Mouse (Mus musculus): Measurements from ENCODE around the gene Anxa9. TPM values are rescaled to one million over a fixed set of nuclear protein-coding genes. Genes with fewer than 3 reads are reported as not detected.

Gene Anxa9
- polyA plus RNA-seq, 1 experiment, result 7.6 TPM

DNA sequence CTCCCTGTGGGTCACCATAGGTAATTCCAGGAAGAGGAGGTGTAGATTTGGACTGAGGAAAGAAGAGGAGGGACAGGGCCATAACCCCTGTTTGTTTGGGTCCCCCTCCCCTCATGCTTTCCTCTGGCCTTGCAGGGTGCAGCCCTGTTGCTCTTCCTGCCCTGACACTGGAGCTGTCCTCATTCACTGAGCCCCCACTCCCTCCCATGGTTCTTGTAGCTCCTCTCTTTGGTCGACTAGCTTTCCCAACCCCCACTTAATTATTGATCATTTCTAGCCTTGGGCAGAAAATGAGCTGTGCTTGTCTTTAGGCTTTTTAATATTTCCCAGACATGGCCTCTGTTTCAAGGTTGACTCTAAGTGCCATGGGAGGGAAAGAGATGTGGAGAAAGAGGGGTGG, 22.9 kb downstream of the Anxa9 start:
- no peak for DNase-seq (ENCODE audit: low spot score)

DNA sequence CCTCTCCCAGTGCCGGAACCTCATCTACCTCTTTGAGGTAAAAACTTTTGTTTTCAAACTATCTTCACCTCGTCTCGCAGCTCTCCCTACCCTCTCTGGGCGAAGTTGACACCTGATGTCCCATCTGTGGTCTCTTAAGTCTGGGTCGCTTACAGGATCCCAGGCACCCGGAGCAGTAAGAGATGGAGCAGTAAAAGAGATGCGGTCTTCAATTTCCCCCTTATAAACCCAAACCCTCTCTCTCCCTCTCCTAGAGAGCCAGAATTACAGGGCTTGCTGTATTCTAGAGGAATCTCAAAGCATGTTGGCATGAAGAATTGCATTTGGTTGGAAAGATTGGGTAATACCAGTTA, 23.4 kb downstream of the Anxa9 start:
- no peak for DNase-seq (ENCODE audit: low spot score)

DNA sequence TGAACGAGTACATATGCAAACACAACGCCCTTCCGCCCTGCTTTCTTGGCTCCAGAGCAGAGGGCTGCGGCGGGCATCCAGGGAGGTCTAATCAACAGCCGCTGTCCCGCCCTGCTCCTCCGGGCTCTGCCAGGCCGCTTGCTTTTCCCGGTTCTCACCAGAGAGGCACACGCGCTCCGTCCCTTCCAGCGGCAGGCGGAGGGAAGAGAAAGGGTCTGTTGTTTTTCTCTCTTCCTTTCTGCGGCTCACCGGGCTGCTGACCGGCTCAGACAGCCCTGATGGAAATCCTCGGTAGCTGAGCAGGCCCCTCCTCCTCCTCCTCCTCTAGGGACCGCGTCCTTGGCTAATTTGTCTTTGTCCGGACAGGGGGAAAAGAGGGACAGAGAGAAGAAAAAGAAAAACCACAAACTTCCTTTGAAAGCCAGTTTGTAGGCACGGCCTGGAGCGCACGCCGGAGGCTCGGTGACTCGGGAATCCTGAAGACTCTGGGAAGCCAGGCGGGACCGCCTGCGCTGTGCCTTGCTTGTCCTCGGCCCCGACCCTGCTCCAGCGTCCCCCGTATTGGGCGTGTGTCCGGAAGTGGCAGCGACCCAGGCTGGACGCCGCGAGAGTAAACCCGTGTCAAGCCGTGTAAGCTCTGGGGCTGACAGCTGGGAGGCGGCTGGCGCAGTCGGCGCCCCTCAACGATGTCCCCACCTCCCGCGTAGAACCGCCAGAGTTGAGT, 23.9 kb downstream of the Anxa9 start:
- peak; percentile 74 for DNase-seq (ENCODE audit: low spot score)

DNA sequence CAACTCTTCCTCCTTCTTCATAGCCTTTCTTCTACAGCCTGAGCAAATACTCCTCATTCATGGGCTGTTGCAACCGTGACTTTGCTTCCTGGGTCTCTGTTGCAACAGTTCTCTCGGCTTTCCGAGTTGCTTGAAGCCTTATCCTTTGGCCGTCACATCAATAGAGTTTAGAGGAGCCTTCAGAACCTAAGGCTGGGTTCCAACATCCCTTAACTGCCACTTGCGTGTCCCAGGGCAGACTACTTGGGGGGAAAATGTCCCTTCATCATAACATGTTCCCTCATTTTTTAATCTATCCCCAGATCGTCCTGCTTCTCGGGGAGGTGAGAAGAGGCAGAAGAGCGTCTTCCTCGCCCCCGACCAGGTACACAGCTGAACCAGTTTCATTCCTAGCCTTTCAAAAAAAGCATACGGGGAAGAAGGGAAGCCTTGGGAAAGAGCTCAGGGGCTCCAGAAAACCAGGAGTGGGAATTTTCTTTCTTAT, 24.6 kb downstream of the Anxa9 start:
- DNase-seq (ENCODE audit: low spot score), result no peak

DNA sequence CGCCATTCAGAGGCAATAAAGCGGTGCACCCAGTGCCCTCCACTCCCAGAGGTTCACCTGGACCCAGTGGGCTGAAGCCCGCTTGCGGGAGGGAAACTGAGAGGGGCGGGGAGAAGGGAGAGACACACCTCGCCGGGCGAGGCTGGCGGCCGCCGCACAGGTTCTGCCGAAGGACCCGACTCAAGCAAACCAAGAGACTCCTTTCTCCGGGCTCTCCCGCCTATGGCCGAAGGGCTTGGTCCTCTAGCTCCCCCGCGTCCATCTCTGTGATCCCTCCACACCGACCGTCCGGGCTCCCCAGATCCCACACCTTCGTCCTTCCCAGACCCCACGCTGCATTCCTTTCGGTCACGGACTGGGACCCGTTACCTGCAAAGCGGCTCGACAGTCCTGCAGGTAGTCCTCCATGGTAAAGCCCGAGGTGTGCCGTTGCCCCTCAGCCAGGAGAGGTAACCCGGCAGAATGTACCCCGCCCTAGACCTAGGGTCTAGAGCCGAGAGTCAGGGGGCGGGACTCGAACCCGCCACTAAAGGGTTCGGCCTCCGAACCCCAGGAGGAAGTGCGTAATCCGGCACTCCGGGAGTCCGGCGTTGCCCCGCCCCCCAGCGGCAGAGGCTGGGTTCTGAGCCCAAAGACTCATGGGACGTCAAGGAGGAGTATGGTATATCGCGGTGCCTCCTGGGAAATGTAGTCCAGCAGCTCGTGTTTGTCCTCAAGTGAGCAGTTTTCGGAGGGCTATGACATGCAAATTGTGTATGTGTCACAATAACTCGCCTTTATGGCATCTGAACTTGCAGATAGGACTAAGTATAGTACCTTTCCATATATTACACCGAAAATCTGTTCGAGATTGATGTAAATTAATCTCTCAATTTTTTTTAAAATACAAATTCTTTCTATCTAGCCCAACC, 25.5 kb downstream of the Anxa9 start, which contains the start of the genes Mindy1 and Prune1:
Mindy1 (plus strand) TSS at position 130 of the 911 bp plus-strand sequence.
Prune1 (minus strand) TSS at position 861 of the 911 bp plus-strand sequence.
- DNase-seq (ENCODE audit: low spot score), result peak; percentile 91

DNA sequence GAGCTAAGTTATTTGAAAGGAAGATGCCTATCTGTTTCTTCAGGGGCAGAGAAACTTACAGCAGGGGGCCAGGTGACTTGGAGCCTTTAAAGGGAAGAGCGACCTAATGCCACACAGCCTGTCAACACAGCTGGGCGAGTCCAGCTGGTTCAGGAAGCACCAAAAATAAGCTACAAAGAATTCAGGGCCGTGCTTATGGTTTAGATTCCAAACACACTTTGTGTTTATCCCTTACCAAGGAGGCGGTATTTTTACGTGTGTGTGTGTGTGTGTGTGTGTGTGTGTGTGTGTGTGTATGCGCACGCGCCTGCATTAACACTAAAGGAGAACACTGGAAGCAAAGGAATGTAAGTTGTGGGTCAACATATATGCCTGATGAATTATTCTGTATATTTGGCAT, 26.2 kb downstream of the Anxa9 start:
- DNase-seq (ENCODE audit: low spot score), result no peak

DNA sequence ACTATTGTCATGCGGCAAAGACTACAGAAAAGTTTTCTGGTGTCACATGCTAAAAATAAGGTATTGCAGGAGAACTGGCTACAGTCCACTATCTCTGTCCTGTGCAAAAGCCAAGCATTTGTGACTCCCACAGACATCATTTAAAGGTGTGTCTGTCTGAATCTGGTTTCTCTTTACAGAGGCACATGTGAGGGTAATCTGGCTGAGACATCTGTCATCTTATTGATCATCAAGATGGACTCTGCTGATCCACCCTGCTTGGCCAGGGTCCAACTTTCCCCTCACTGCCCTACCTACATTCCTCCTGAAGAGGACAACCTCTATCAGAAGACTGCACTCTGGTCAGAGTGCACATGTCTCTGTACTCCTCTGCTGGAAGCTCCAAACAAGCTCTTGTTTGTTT, 29.8 kb downstream of the Anxa9 start:
- no peak for DNase-seq (ENCODE audit: low spot score)

DNA sequence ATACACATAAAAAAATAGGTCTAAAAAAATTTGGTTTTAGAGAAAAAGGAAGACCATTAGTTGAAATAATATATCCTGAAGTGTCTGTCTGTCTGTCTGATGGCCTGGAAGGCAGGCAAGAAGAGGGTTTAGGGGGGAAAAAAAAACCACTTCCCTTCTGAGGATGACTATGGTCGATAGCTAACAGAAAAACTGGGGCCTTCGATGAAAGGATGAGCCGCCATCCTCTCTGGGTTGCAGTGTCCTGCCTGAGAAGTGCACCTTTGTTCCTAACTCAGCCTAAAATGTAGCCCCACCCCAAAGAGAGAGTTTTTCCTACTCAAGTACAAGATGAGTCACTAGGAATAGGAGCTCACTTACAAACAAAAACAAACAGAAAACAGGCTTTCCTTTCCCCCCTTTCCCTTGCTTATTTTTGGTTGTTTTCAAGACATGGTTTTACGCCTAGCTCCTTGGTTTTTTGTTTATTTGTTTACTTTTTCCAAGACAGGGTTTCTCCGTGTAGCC, 30.5 kb downstream of the Anxa9 start:
- no peak for DNase-seq (ENCODE audit: low spot score)

DNA sequence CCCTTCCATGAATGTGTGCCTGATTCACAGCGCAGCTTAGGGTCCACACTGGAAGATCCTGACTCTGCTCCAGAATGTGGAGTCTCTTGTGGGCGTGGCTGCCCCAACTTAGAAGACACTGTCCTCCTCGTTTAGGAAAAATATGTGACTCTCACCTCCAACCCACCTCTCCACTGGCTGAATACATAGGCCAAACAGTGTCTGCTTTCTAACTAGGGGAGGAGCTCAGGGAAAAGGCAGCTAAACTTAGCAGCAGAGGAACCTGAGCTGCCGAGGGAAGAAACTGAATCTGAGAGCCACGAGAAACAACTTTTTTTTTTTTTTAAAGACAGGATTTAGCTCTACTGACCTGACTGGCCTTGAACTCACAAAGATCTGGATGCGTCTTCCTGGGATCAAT, 31.8 kb downstream of the Anxa9 start:
- no peak for DNase-seq (ENCODE audit: low spot score)

DNA sequence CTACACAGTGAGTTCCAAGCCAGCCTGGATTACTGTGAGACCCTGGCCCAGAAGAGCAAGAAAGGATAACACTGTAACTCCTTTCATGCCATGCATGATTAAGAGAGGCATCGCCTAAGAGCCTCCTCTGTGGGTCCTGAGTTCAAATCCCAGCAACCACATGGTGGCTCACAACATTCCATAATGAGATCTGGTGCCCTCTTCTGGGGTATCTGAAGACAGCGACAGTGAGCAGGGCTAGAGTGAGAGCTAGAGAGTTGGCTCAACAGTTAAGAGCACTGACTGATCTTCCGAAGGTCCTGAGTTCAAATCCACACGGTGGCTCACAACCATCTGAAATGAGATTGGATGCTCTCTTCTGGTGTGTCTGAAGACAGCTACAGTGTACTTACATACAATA, 32.5 kb downstream of the Anxa9 start:
- no peak for DNase-seq (ENCODE audit: low spot score)

DNA sequence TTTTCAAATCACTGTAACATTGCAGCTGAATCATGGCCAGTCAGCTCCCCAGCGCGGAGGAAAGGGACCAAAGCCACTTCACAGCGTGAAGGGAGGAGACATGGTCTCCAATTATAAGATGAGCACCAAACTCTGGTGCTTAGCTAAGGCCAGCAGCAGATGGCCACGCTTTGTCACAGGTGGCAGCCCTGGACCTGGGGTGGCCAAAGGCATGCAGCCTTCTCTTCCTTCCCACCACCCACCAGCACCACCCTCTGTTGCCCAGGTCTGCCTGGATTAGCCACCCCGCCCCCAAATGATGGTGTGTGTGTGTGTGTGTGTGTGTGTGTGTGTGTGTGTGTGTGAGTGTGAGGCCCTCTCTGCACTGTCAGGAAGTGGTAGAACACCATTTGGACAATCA, 33.5 kb downstream of the Anxa9 start:
- DNase-seq (ENCODE audit: low spot score), result no peak

DNA sequence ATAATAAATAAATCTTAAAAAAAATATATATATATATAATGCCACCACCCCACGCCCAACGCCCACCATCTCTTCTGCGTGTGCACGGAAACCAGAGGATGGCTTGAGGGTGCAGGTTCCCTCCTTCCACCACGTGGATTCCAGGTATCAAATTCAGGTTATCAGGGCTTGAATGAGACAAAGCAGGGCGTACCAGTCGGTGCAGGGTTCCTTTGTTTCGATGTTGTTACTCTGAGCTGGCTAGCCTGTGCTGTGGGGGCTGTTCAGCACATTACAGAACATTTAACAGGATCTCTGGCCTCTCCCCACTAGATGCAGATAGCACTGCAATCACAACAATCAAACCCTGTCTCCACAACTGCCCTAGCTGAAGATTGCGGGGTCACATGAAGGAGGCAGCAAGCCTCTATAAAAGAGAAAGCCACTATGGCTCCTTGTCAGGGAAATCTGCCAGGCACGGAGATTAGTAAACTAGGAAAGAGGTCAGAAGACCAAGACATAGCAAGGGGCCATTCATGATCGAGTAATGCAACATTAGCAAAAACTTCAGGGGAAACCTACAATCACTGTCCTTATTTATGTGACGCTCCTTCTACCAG, 36.1 kb downstream of the Anxa9 start:
- no peak for DNase-seq (ENCODE audit: low spot score)

DNA sequence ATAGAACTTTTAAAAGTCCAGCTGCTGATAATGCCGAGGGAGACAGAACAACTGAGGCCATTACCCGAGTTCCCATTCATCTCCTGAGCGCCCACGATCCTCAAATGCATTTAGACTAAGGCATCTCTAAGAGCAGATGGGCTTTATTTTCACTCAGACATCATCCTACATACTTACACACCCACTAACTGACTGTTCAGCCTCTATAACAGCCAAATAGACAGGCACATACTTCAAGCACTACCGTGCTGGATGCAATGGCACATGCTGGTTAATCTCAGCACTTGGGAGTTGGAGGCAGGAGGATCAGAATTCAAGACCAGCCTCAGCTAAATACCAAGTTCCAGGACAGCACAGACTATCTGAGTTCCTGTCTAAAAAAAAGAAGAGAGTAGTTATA, 37.2 kb downstream of the Anxa9 start:
- DNase-seq (ENCODE audit: low spot score), result no peak

DNA sequence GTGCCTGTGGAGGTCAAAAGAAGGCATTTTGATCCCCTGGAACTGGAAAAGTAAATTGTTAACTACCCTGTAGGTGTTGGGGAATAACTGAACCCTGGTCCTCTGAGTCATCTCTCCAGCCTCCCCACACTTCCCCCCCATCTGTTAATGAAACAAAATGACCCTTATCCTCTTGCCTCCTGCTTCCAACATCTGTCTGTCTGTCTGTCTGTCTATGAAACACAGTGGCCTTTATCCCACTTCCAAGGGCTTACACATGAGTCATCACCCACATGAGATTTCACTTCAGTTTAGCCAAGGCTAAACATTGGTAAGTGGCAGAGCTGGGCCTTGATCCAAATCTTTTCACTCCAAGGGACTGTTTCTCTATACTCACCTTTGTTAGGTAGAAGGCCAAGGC, 39.1 kb downstream of the Anxa9 start:
- no peak for DNase-seq (ENCODE audit: low spot score)

DNA sequence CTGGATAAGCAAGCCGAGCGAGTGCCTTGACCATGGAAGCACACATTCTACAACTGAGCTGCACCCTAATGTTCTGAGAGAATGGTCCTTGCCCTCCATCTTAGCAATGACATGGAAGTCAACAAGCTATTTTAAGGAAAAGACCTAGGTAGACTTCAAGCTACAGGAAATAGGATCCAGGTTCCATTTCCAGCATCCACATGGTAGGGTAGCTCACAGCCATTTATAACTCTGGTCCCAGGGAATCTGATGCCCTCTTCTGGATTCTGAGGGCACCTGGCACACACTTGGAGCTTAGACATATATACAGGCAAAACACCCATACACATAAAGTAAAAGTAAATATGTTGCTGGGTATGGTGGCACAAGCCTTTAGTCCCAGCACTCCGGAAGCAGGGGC, 40.9 kb downstream of the Anxa9 start:
- no peak for DNase-seq (ENCODE audit: low spot score)

DNA sequence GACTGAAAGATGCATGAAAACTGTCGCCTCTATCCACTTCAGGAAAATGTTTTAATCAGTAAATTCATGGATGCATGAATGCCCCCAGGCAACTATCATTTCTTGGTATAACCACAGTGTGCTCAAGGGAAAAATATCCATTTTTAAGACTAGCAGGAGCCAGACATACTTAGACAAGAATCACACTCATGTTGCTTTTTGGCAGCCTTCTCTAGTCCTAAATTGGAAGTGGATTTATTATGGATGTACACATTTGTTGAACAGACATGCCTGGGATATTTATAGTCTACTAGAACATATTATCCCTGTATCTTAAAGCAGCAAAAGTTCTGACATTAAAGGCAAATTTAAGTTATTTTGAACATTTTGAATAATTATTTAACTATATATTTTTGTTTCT, 42.3 kb downstream of the Anxa9 start:
- DNase-seq (ENCODE audit: low spot score), result no peak

DNA sequence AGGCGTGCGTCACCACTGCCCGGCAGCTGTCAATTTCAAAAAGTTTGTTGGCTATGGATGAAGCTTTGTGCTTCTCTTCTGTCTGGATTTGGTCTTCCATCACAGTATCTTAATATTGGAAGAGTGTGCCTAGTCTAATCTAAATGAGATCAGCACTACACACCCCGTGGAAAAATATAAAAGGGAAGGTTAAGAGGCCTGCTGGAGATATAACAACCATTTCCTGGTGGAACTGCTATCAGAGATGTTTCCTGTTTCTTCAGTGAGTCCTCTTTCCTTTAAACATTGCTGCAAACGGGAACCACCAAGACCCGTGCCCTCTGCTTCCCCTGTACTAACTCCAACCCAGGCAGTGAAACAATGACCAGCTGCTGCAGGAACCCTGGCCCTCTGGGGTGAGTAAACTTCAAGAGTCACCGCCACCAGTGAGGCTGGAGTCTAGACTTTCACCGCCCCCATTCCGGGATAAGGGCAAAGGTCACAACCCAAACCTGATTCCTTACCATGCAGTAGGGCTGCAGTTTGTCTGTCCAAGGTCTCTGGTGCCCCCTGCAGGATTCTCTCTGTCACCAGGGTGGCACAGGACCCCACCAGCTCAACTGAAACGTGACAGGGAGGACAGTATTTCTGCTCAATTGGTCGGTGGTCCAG, 43.8 kb downstream of the Anxa9 start:
- no peak for DNase-seq (ENCODE audit: low spot score)

DNA sequence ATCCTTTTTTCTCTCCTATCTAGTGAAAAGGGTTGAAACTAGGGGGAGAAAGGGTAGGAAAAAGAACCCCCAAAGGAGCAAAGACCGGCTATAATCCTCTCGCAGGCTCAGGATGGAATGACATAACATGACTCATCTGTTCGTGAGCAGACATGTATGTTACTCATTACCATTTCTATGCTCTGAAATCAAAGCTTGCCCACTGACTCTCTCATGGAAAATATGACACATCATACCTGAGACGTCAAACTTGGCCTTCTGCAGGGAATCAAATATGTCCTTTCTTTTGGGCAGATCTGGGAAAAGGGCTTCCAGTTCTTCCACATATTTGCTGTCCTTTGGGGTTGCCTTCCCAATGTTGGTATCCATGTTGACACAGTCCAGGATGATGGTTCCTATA, 45.0 kb downstream of the Anxa9 start:
- DNase-seq (ENCODE audit: low spot score), result no peak

DNA sequence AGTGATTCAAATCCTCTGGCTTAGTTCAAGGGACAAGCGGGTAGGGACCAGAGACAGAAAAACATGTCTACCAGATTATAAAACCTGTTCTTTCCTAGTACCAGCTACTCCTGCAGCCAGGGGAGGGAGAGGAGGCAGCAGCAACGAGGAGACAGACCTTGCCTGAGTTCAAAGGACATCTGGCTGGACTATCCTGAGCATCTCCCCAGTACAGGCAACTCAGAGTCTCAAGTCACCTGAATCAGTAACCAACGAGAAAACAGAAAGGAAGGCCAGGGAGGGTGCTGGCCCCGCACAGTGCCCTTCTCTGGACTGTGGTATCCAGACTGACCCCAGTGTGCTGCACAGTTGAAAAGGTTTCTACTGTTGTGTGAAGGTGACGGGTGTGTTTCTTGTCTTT, 50.0 kb downstream of the Anxa9 start:
- no peak for DNase-seq (ENCODE audit: low spot score)

DNA sequence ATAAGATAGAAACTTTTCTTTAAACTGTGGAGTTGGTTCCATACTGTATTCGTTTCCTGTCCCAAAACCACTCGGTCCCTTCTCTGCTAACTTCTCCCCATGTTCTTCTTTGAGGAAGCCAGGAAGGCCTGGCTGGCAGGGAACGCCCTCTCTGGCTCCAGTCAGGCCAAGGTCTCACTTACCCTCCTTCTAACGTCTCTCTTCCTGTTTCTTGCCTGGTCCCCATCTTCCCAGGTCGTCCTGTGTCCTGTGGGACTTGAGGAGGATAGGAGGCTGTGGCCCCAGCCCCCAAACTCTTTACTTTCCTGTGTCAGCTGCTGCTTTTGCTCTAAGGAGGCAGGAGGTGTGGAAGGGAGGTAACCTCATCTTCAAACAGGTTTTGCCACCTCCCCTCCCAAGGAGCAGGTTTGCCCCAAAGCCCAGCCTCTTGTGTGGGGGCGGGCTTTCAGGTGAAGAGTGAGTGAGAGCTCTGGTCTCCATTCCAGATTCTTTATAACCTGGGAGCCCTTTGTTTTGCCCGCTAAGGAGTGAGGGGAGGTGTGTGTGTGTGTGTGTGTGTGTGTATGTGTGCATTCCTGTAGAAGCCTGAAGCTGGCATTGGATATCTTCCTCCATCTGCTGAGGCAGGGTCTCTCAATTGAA, 56.1 kb downstream of the Anxa9 start, which contains the start of gene Bnipl:
Bnipl (minus strand) TSS at position 411 of the 642 bp plus-strand sequence.
- no peak for DNase-seq (ENCODE audit: low spot score)

DNA sequence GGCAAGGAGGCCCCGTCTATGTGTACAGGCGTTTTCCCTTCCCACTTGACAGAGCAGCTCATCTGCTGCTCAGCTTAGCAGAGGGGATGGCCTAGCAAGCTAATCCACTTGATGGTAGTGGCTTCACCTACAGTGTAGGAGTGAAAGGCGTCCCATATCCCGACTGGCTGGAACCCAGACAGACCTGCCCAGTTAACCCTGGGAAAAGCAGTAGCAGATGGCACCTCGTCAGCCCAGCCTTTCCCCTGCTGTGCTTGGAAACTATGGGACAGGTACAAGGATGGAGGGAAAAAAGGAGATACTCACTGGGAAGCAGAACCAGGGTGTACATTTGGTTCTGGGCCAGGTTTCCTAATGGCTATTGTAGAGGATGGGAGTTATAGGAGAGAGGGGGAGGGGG, 56.6 kb downstream of the Anxa9 start:
- DNase-seq (ENCODE audit: low spot score), result no peak

Measured in urinary bladder, adult 2 months (tissue).